Mouse (Mus musculus) heart, embryonic 13.5 days (tissue): ENCODE measurements at regions not wholly inside any gene's neighbourhood (a gene's known extent, or its start where the extent isn't known, plus 50 kb on each side); places are given as distances from the start of the nearest gene placed in this dataset.
"Not testable (repeated sequence)": the region's sequence is repeated elsewhere in the genome, so short reads cannot be mapped to it uniquely, and the experiment has no call there.

Source experiments
- ATAC-seq: fragments of 200-750 bp; cut with Nextera tagmentation; 2 replicates; pipeline ENCODE4 v1.8.0; 2017; ENCODE audit warnings: moderate TSS enrichment; ENCODE audit not compliant: insufficient number of reproducible peaks, low FRiP score, low TSS enrichment; ENCODE audit errors: extremely low read depth
- H3K27ac ChIP-seq: fragments of 300-500 bp; sonication (generic); replicated peaks from 2 replicates; pipeline ENCODE4 v1.5.1; 2015; ENCODE audit warnings: moderate library complexity, mild to moderate bottlenecking, inconsistent platforms
- H3K27me3 ChIP-seq: fragments of 300-500 bp; sonication (generic); replicated peaks from 2 replicates; pipeline ENCODE4 v1.6.1; 2015; ENCODE audit warnings: mild to moderate bottlenecking, inconsistent platforms
- H3K36me3 ChIP-seq: fragments of 300-500 bp; sonication (generic); 2 replicates; pipeline ENCODE4 v1.6.1; 2015; ENCODE audit warnings: mild to moderate bottlenecking, inconsistent platforms
- H3K4me1 ChIP-seq: fragments of 300-500 bp; sonication (generic); 2 replicates; pipeline ENCODE4 v1.6.1; 2015; ENCODE audit warnings: inconsistent platforms
- H3K4me2 ChIP-seq: fragments of 300-500 bp; sonication (generic); 2 replicates; pipeline ENCODE4 v1.6.1; 2015; ENCODE audit warnings: inconsistent platforms, mild to moderate bottlenecking, moderate library complexity
- H3K4me3 ChIP-seq: fragments of 300-500 bp; sonication (generic); 2 replicates; pipeline ENCODE4 v1.5.1; 2015; ENCODE audit warnings: moderate library complexity, mild to moderate bottlenecking, inconsistent platforms
- H3K9ac ChIP-seq: fragments of 300-500 bp; sonication (generic); 2 replicates; pipeline ENCODE4 v1.6.1; 2015; ENCODE audit warnings: inconsistent platforms, mild to moderate bottlenecking, moderate library complexity
- H3K9me3 ChIP-seq: fragments of 300-500 bp; sonication (generic); 2 replicates; pipeline ENCODE4 v1.6.1; 2016; ENCODE audit warnings: inconsistent platforms
- WGBS: fragments of 180-500 bp; shearing (Covaris S2); methylation state at CpG from one replicate; pipeline ENCODE4 v1.1.7; 2015; ENCODE audit warnings: mixed read lengths; 5-methylcytosine and 5-hydroxymethylcytosine counted together

DNA sequence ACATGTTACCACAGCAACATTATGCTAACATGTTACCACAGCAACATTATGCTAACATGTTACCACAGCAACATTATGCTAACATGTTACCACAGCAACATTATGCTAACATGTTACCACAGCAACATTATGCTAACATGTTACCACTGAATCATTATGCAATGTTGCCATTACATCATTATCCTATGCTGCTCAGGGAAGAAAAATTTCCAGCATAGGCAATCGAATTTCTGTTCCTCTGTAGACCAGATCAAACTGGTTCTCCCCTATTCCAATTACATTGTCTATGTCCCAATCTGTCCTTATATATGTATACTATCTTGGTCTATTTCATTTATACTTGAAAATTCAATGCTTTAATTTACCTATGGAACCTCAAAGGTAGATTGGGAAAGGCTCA is 61.3 kb upstream of the Rmdn2 start:
- not testable (repeated sequence) for H3K4me2 ChIP-seq, H3K9me3 ChIP-seq, H3K27ac ChIP-seq, H3K9ac ChIP-seq, H3K27me3 ChIP-seq, H3K4me3 ChIP-seq, H3K4me1 ChIP-seq, H3K36me3 ChIP-seq, ATAC-seq
- 72% methylated on average over 1 of the region's 1 CpGs for WGBS

DNA sequence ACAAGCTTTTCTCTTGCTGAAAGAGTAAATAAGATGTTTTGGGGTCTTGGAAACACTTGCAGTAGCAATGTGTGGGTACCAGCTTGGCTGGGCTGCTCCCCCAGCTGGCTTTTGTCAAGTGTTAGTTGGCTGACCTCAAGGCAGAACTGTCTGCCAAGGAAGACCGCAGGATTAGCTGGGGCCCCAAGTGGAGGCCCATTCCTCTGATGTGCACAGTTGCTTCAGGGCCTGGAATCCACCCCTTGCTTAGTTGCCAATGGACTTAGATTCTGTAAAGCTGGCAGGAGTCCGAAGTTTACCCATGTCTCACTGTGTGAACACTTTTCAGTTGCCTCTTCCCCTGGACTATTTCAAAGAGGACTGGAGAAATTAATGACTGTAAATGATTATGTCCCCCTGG is 57.8 kb upstream of the Rmdn2 start:
- ATAC-seq = no peak

DNA sequence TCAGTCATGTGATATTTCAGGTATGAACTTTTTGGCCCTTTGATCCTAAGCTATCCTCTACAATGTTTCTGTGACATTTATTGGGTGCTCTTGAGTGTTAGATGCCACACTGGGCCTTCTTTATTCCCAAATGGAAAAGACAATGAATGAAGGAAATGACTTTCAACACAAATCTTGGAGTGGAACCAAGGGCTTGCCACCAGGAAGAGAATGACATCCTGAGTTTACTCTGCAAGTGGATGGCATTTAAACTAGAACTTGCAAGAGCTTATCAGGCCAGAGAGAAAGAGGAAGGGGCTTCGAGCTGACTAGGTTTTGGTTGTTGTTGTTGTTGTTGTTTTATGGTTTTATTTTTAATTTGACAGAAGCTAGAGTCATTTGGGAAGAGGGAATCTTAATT is 56.1 kb upstream of the Rmdn2 start:
- H3K27me3 ChIP-seq = no peaks in the 10 kb centered on the region
- H3K36me3 ChIP-seq = peaks cover 6% of the 10 kb centered on the region; the same call in 1 of the 2 replicates
- no peak overlapping the region for H3K27ac ChIP-seq
- H3K4me1 ChIP-seq = no peaks in the 10 kb centered on the region
- no peak overlapping the region for H3K4me3 ChIP-seq
- no peak overlapping the region for H3K9ac ChIP-seq
- WGBS = 58% methylated on average over 1 of the region's 1 CpGs
- no peak overlapping the region for H3K4me2 ChIP-seq
- peaks cover 25% of the 10 kb centered on the region for H3K9me3 ChIP-seq
- no peak for ATAC-seq

More for the DNA sequence above, 57.8 kb upstream of the Rmdn2 start:
- no peak overlapping the region for H3K9ac ChIP-seq
- 0 out of 2 replicates have a peak, but pooled peaks cover 8% of the 10 kb centered on the region for H3K9me3 ChIP-seq
- no peaks in the 10 kb centered on the region for H3K36me3 ChIP-seq
- no peak overlapping the region for H3K27ac ChIP-seq
- 74% methylated on average over 2 of the region's 2 CpGs for WGBS
- H3K27me3 ChIP-seq = no peaks in the 10 kb centered on the region
- no peaks in the 10 kb centered on the region for H3K4me1 ChIP-seq
- H3K4me2 ChIP-seq = no peak overlapping the region
- no peak overlapping the region for H3K4me3 ChIP-seq
